Mouse (Mus musculus): ENCODE results near the gene Hsd11b1.

GRCm38 (mm10) chr1:193272137-193272915 is 8.5 kb upstream of the Hsd11b1 start:
- no peak for TF ChIP-seq EP300 (IDR thresholded peaks at IDR 0.05; ENCODE audit: insufficient read depth, low read depth, low read length)
- no peak for TF ChIP-seq CTCF (IDR thresholded peaks at IDR 0.05)

All from heart, adult 2 months (tissue).